Mouse (Mus musculus) spleen, adult 2 months (tissue): ENCODE measurements around the gene Mthfd2l. TPM values are rescaled to one million over a fixed set of nuclear protein-coding genes. Genes with fewer than 3 reads are reported as not detected.

ENCODE experiments used
- DNase-seq, 2 experiments: peaks; one replicate each; pipeline versions ENCODE4 v3.0.0 to v3.0.0-alpha.2; 2012 to 2021; ENCODE audit warnings: low spot score in 2 of 2, low read depth in 1 of 2
- H3K27ac ChIP-seq: fragments of 200-500 bp; 2 replicates; pipeline ENCODE4 v1.5.1; 2012; ENCODE audit warnings: low read length, inconsistent platforms; ENCODE audit not compliant: insufficient read depth
- H3K27me3 ChIP-seq: fragments of 200-500 bp; 2 replicates; pipeline ENCODE4 v1.6.1; 2012; ENCODE audit warnings: mild to moderate bottlenecking, moderate library complexity, low read length, inconsistent platforms; ENCODE audit not compliant: control insufficient read depth, insufficient read depth
- H3K36me3 ChIP-seq: fragments of 200-500 bp; 2 replicates; pipeline ENCODE4 v1.6.1; 2012; ENCODE audit warnings: mild to moderate bottlenecking, low read length, inconsistent platforms; ENCODE audit not compliant: control insufficient read depth, insufficient read depth
- H3K4me1 ChIP-seq: fragments of 200-500 bp; 2 replicates; pipeline ENCODE4 v1.6.1; 2011; ENCODE audit warnings: inconsistent platforms; ENCODE audit not compliant: control insufficient read depth, insufficient read depth, insufficient read length
- H3K4me3 ChIP-seq: fragments of 200-500 bp; 2 replicates; pipeline ENCODE4 v1.5.1; 2011; ENCODE audit warnings: mild to moderate bottlenecking, inconsistent platforms; ENCODE audit not compliant: insufficient read depth, insufficient read length; ENCODE audit errors: extremely low read depth
- CTCF ChIP-seq: fragments of 200-500 bp; IDR thresholded peaks from 2 replicates; pipeline ENCODE4 v1.5.1; 2011; ENCODE audit warnings: mild to moderate bottlenecking, inconsistent platforms; ENCODE audit not compliant: insufficient read depth, insufficient read length, insufficient replicate concordance; ENCODE audit errors: extremely low read depth
- POLR2A ChIP-seq: fragments of 200-500 bp; IDR thresholded peaks from 2 replicates; pipeline ENCODE4 v1.6.1; 2011; ENCODE audit warnings: low read depth, low read length, inconsistent platforms
- WGBS: fragments of 180-500 bp; shearing (Covaris S2); methylation state at CpG from one replicate; pipeline ENCODE4 v1.1.7; 2018; 5-methylcytosine and 5-hydroxymethylcytosine counted together
- polyA plus RNA-seq: library from polyadenylated mRNA; depleted of rRNA; stranded (reverse); fragments of >200 nt; gene quantifications from 2 replicates; pipeline ENCODE4 v1.2.3, GENCODE M21; 2012

Mthfd2l gene
- polyA plus RNA-seq, 1 experiment, result 8.1 TPM

- TF ChIP-seq POLR2A (no peak), CTCF (no peak)
- Histone ChIP-seq H3K27ac (no peak within 1 kb of the TSS), H3K4me1 (no peaks in the 10 kb centered on the region), H3K4me3 (no peak within 1 kb of the TSS), H3K36me3 (no peaks in the 10 kb centered on the region), H3K27me3 (no peaks in the 10 kb centered on the region)
- 3% methylated on average over 22 of the region's 22 CpGs for WGBS
- DNase-seq, result no peak
Measured at GRCm38 (mm10) chr5:90903339-90904020, 27.4 kb upstream of the Mthfd2l start, which contains the start of gene Cxcl2. Gene Cxcl2 (plus strand): TSS chr5:90903871.

- TF ChIP-seq CTCF, result peak; percentile 65; the same call in 1 of the 2 replicates
- TF ChIP-seq POLR2A, result no peak
- no peaks in the 10 kb centered on the region for H3K36me3 ChIP-seq
- peak; percentile 33 to 37 for DNase-seq
- H3K4me3 ChIP-seq, result no peak overlapping the region
- no peak overlapping the region for H3K27ac ChIP-seq
- no peaks in the 10 kb centered on the region for H3K4me1 ChIP-seq
- H3K27me3 ChIP-seq, result no peaks in the 10 kb centered on the region
- WGBS, result 2% methylated on average over 2 of the region's 2 CpGs
Measured at GRCm38 (mm10) chr5:90908983-90909382, 21.9 kb upstream of the Mthfd2l start.

DNA sequence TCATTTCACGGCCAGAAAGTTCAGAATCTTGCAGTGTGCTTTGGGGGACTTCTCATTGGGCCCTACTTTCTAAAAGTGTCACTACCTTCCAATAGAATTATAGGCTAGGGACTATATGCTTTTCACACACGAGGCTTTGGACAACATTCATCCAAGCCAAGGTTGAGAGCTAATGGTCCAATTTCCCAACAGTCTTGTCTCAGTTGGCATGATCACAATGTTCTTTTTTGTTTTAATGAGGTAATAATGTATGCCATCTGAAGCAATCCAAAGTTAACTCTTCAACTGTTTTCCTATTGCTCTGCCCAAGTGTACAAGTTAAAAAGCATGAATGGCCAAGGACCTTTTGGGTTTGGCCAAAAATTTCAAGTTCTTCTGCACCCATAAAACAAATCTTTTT is 11.4 kb upstream of the Mthfd2l start:
- H3K36me3 ChIP-seq, result no peaks in the 10 kb centered on the region
- no peaks in the 10 kb centered on the region for H3K27me3 ChIP-seq
- no peak for DNase-seq
- TF ChIP-seq CTCF, result no peak
- no peak for TF ChIP-seq POLR2A
- no peak overlapping the region for H3K4me3 ChIP-seq
- 81% methylated on average over 2 of the region's 2 CpGs for WGBS
- H3K27ac ChIP-seq, result no peak overlapping the region
- H3K4me1 ChIP-seq, result no peaks in the 10 kb centered on the region

DNA sequence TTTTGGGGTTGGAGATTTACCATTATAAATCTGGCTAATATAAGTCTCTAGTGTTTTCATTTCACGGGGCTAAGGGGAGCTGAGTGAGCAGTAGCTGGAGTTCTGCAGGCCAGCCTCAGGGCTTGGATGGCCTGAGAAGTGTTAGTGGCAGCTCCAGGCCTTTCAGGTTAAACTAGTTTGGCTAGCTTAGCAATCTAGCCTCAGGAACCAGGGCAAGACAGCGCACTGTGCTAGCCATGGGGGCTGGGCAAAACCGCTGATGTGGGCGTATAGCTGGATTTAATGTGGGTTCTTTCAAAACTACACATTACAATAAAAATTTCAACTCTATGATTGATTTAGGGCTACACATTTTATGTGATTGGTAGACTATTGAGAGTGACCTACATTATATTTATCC is 8.0 kb upstream of the Mthfd2l start:
- Histone ChIP-seq H3K36me3 (no peaks in the 10 kb centered on the region), H3K4me3 (no peak overlapping the region), H3K27me3 (no peaks in the 10 kb centered on the region), H3K4me1 (no peaks in the 10 kb centered on the region), H3K27ac (no peak overlapping the region)
- no peak for DNase-seq
- no peak for TF ChIP-seq CTCF
- no peak for TF ChIP-seq POLR2A
- WGBS, result 94% methylated on average over 4 of the region's 4 CpGs

GRCm38 (mm10) chr5:90930546-90930945 is 371 bp upstream of the Mthfd2l start:
- Histone ChIP-seq H3K27ac (0 out of 2 replicates have a peak overlapping the region, but pooled peaks have one; percentile 26), H3K36me3 (no peaks in the 10 kb centered on the region; the same call in 1 of the 2 replicates), H3K4me3 (peak overlapping the region; percentile 65), H3K27me3 (no peaks in the 10 kb centered on the region), H3K4me1 (peaks cover 3% of the 10 kb centered on the region; the same call in 1 of the 2 replicates)
- no peak for TF ChIP-seq CTCF
- TF ChIP-seq POLR2A, result no peak
- WGBS, result 67% methylated on average over 2 of the region's 2 CpGs
- no peak for DNase-seq

- Histone ChIP-seq H3K27ac (no peak overlapping the region), H3K4me1 (peaks cover 3% of the 10 kb centered on the region; the same call in 1 of the 2 replicates), H3K4me3 (peak overlapping the region; percentile 65), H3K36me3 (no peaks in the 10 kb centered on the region; the same call in 1 of the 2 replicates), H3K27me3 (no peaks in the 10 kb centered on the region)
- no peak for DNase-seq
- TF ChIP-seq CTCF, result no peak
- TF ChIP-seq POLR2A, result no peak
- WGBS, result 32% methylated on average over 6 of the region's 6 CpGs
Measured at GRCm38 (mm10) chr5:90931911-90932310, 994 bp downstream of the Mthfd2l start.

DNA sequence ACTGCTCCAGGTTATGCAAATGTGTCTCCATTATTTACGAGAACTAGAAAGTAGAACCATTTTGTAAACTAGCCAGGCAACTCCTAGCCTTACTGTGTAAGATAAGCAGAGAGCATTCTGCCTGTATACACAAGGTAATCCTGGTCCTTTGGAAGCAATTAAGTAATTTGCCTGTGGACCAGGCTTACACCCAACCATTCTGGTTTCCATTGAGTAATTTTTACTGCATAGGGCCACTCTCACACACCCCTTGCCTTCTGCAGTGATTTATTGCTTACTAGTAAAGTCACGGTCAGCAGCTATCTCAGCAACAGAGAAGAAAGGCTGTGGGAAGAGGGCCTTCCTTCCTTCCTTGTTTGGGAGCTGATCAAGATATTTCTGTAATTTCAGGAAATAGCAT is 5.8 kb downstream of the Mthfd2l start:
- peaks cover 1% of the 10 kb centered on the region; the same call in 1 of the 2 replicates for H3K4me1 ChIP-seq
- no peak for TF ChIP-seq CTCF
- TF ChIP-seq POLR2A, result no peak
- WGBS, result 81% methylated on average over 2 of the region's 2 CpGs
- no peak overlapping the region for H3K27ac ChIP-seq
- no peak for DNase-seq
- H3K36me3 ChIP-seq, result no peaks in the 10 kb centered on the region; the same call in 1 of the 2 replicates
- no peaks in the 10 kb centered on the region for H3K27me3 ChIP-seq
- no peak overlapping the region for H3K4me3 ChIP-seq
